Mouse (Mus musculus): ENCODE data around the gene Sept14. TPM values are rescaled to one million over a fixed set of nuclear protein-coding genes. Genes with fewer than 3 reads are reported as not detected.
"Not testable (repeated sequence)": the region's sequence is repeated elsewhere in the genome, so short reads cannot be mapped to it uniquely, and the experiment has no call there.

Sept14 gene
- total RNA-seq, 2 experiments from 2014 or later: not detected

GRCm38 (mm10) chr5:129720176-129720575 lies 11.9 kb upstream of the Sept14 start:
- no peak for DNase-seq
- intact Hi-C loops (cut with DNase I): loop anchor here (5.0 to 10.0 kb wide), 2 partner anchors 108 to 185 kb away; no protein-coding TSS in a partner anchor
- no peak overlapping the region for H3K27ac ChIP-seq
- no peak overlapping the region for H3K4me3 ChIP-seq
- TF ChIP-seq CTCF (IDR thresholded peaks at IDR 0.05): peak; percentile 16; the same call in 1 of the 2 replicates

- Histone ChIP-seq H3K27ac (no peak overlapping the region), H3K4me3 (no peak overlapping the region)
- TF ChIP-seq CTCF (IDR thresholded peaks at IDR 0.05): no peak
- intact Hi-C loops (cut with DNase I): no loop called here
- no peak for DNase-seq
Observed at GRCm38 (mm10) chr5:129717016-129717415, 8.7 kb upstream of the Sept14 start.

GRCm38 (mm10) chr5:129715326-129715861 lies 7.1 kb upstream of the Sept14 start, which contains the start of gene Mrps17:
Gene Mrps17 (plus strand): TSS chr5:129715497.
- H3K4me3 ChIP-seq: peak within 1 kb of the TSS; percentile 88
- peak within 1 kb of the TSS; percentile 92 for H3K27ac ChIP-seq
- intact Hi-C loops (cut with DNase I): loop anchor here (2.0 kb wide), 1 partner anchor 45 kb away; the partner anchor contains the start of gene Zfp11
- DNase-seq: peak; percentile 95
- peak; percentile 5; the same call in 1 of the 2 replicates for TF ChIP-seq CTCF (IDR thresholded peaks at IDR 0.05)

- no peak for TF ChIP-seq CTCF (IDR thresholded peaks at IDR 0.05)
- no peak overlapping the region for H3K27ac ChIP-seq
- no peak overlapping the region for H3K4me3 ChIP-seq
- DNase-seq: no peak
- intact Hi-C loops (cut with DNase I): no loop called here
Observed at GRCm38 (mm10) chr5:129703368-129703767, 4.9 kb downstream of the Sept14 start.

- intact Hi-C loops (cut with DNase I): no loop called here
- no peak for DNase-seq
- TF ChIP-seq CTCF (IDR thresholded peaks at IDR 0.05): no peak
- H3K4me3 ChIP-seq: no peak overlapping the region
- no peak overlapping the region for H3K27ac ChIP-seq
Observed at GRCm38 (mm10) chr5:129701706-129702105, 6.6 kb downstream of the Sept14 start.

- intact Hi-C loops (cut with DNase I): no loop called here
Observed at GRCm38 (mm10) chr5:129700506-129700905, 7.8 kb downstream of the Sept14 start.

GRCm38 (mm10) chr5:129690528-129690927 lies 17.8 kb downstream of the Sept14 start:
- Histone ChIP-seq H3K27ac (no peak overlapping the region), H3K4me3 (no peak overlapping the region)
- no peak for DNase-seq
- TF ChIP-seq CTCF (IDR thresholded peaks at IDR 0.05): no peak
- intact Hi-C loops (cut with DNase I): no loop called here

More at GRCm38 (mm10) chr5:129700506-129700905, 7.8 kb downstream of the Sept14 start:
- no peak for DNase-seq
- no peak overlapping the region for H3K27ac ChIP-seq
- no peak overlapping the region for H3K4me3 ChIP-seq
- TF ChIP-seq CTCF (IDR thresholded peaks at IDR 0.05): no peak

- intact Hi-C loops (cut with DNase I): no loop called here
- DNase-seq: no peak
- no peak for TF ChIP-seq CTCF (IDR thresholded peaks at IDR 0.05)
- Histone ChIP-seq H3K4me3 (no peak overlapping the region), H3K27ac (no peak overlapping the region)
Observed at GRCm38 (mm10) chr5:129687621-129688020, 20.7 kb downstream of the Sept14 start.

- H3K4me3 ChIP-seq; DNase-seq; intact Hi-C loops (cut with DNase I); H3K27ac ChIP-seq: not testable (repeated sequence)
Observed at GRCm38 (mm10) chr5:129685141-129685540, 23.2 kb downstream of the Sept14 start.

GRCm38 (mm10) chr5:129670036-129670458 lies 38.3 kb downstream of the Sept14 start, which contains the start of gene Zfp11:
Gene Zfp11 (minus strand): TSS chr5:129670099.
- intact Hi-C loops (cut with DNase I): loop anchor here (2.0 kb wide), 2 partner anchors 45 to 55 kb away; partner anchors contain the start of genes Mrps17 and Nipsnap2
- peak; percentile 87 for DNase-seq
- Histone ChIP-seq H3K27ac (peak within 1 kb of the TSS; percentile 92), H3K4me3 (peak within 1 kb of the TSS; percentile 83)
- TF ChIP-seq CTCF (IDR thresholded peaks at IDR 0.05): no peak

GRCm38 (mm10) chr5:129669453-129670035 lies 38.8 kb downstream of the Sept14 start:
- Histone ChIP-seq H3K4me3 (peak overlapping the region; percentile 83), H3K27ac (peak overlapping the region; percentile 92)
- TF ChIP-seq CTCF (IDR thresholded peaks at IDR 0.05): no peak
- no peak for DNase-seq
- intact Hi-C loops (cut with DNase I): loop anchor here (2.0 kb wide), 2 partner anchors 45 to 55 kb away; partner anchors contain the start of genes Mrps17 and Nipsnap2

- TF ChIP-seq CTCF (IDR thresholded peaks at IDR 0.05): no peak
- intact Hi-C loops (cut with DNase I): no loop called here
- DNase-seq: no peak
- Histone ChIP-seq H3K27ac (no peak overlapping the region), H3K4me3 (no peak overlapping the region)
Observed at GRCm38 (mm10) chr5:129667851-129668250, 40.5 kb downstream of the Sept14 start.

- TF ChIP-seq CTCF (IDR thresholded peaks at IDR 0.05): no peak
- no peak overlapping the region for H3K4me3 ChIP-seq
- intact Hi-C loops (cut with DNase I): no loop called here
- H3K27ac ChIP-seq: no peak overlapping the region
- DNase-seq: peak; percentile 22
Observed at GRCm38 (mm10) chr5:129666271-129666909, 41.9 kb downstream of the Sept14 start.
